Mouse (Mus musculus): ENCODE measurements around the gene Notch3. TPM values are rescaled to one million over a fixed set of nuclear protein-coding genes. Genes with fewer than 3 reads are reported as not detected.
"Not testable (repeated sequence)": the region's sequence is repeated elsewhere in the genome, so short reads cannot be mapped to it uniquely, and the experiment has no call there.

Notch3 gene
- polyA plus RNA-seq, 1 experiment from 2014 or later: 18.7 TPM

- no peak for DNase-seq (ENCODE audit: low spot score)
- Histone ChIP-seq H3K4me1 (ENCODE audit: control insufficient read depth, insufficient read depth, low read length) (peaks cover 24% of the 10 kb centered on the region), H3K9ac (ENCODE audit: low read depth, low read length) (0 out of 2 replicates have a peak overlapping the region, but pooled peaks have one; percentile 40), H3K4me2 (ENCODE audit: low read depth, low read length) (peak overlapping the region; percentile 48), H3K36me3 (ENCODE audit: control insufficient read depth, insufficient read depth, low read length) (peaks cover 26% of the 10 kb centered on the region), H3K27me3 (replicated peaks; ENCODE audit: control insufficient read depth, insufficient read depth, low read length) (peaks cover 7% of the 10 kb centered on the region), H3K9me3 (ENCODE audit: control insufficient read depth, low read length) (no peaks in the 10 kb centered on the region), H3K4me3 (ENCODE audit: low read depth, low read length) (no peak overlapping the region), H3K27ac (replicated peaks; ENCODE audit: low read depth, low read length) (no peak overlapping the region)
- WGBS: 23% methylated on average over 3 of the region's 3 CpGs
- ATAC-seq (ENCODE audit: low read depth): peak; percentile 12; the same call in 1 of the 2 replicates
Observed at GRCm38 (mm10) chr17:32118484-32118883, 48.2 kb downstream of the Notch3 start.

DNA sequence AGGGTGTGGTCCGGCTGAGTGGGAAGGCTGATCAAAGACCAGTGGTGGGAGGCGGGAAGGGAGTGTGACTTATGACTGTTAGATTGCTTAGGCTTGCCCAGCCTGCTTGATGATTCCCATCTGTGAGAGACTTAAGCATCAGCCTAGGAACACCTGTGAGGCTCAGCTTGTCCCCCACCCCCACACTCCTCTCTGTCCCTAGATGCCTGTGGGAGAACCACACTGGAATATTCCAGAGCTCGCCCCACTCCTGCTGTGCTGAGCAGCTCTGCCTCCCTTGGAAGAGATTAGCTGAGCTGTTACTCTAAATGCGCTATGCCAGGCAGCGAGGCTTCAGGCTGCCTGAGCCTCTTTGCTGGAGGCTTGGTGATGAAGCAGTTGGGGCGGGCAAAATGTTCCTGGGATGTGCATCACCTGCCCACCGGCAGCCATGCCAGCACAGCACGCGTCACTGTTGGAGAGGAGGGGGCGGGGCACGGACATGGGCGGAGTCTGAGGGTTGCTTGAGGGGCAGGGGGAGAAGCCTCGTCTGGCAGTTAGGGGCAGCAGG is 48.7 kb downstream of the Notch3 start:
- peaks cover 27% of the 10 kb centered on the region for H3K4me1 ChIP-seq (ENCODE audit: control insufficient read depth, insufficient read depth, low read length)

GRCm38 (mm10) chr17:32117287-32117871 is 49.3 kb downstream of the Notch3 start:
- no peak for DNase-seq (ENCODE audit: low spot score)
- no peak overlapping the region for H3K27ac ChIP-seq (replicated peaks; ENCODE audit: low read depth, low read length)

More for the DNA sequence above, 48.7 kb downstream of the Notch3 start:
- Histone ChIP-seq H3K4me2 (ENCODE audit: low read depth, low read length) (peak overlapping the region; percentile 48), H3K36me3 (ENCODE audit: control insufficient read depth, insufficient read depth, low read length) (peaks cover 24% of the 10 kb centered on the region), H3K9ac (ENCODE audit: low read depth, low read length) (0 out of 2 replicates have a peak overlapping the region, but pooled peaks have one; percentile 40), H3K4me3 (ENCODE audit: low read depth, low read length) (peak overlapping the region; percentile 5; the same call in 1 of the 2 replicates)
- H3K9me3 ChIP-seq (ENCODE audit: control insufficient read depth, low read length); H3K27me3 ChIP-seq (replicated peaks; ENCODE audit: control insufficient read depth, insufficient read depth, low read length); H3K27ac ChIP-seq (replicated peaks; ENCODE audit: low read depth, low read length): not testable (repeated sequence)
- peak; percentile 45 for ATAC-seq (ENCODE audit: low read depth)
- WGBS: 2% methylated on average over 10 of the region's 13 CpGs
- peak; percentile 48 for DNase-seq (ENCODE audit: low spot score)

GRCm38 (mm10) chr17:32116586-32117286 is 49.9 kb downstream of the Notch3 start:
- H3K9ac ChIP-seq (ENCODE audit: low read depth, low read length): no peak overlapping the region
- 86% methylated on average over 6 of the region's 6 CpGs for WGBS
- no peak overlapping the region for H3K27ac ChIP-seq (replicated peaks; ENCODE audit: low read depth, low read length)
- H3K4me2 ChIP-seq (ENCODE audit: low read depth, low read length): no peak overlapping the region
- H3K4me3 ChIP-seq (ENCODE audit: low read depth, low read length): no peak overlapping the region
- peaks cover 12% of the 10 kb centered on the region for H3K36me3 ChIP-seq (ENCODE audit: control insufficient read depth, insufficient read depth, low read length)
- peaks cover 27% of the 10 kb centered on the region for H3K4me1 ChIP-seq (ENCODE audit: control insufficient read depth, insufficient read depth, low read length)
- no peak for DNase-seq (ENCODE audit: low spot score)
- H3K9me3 ChIP-seq (ENCODE audit: control insufficient read depth, low read length): no peaks in the 10 kb centered on the region
- peaks cover 7% of the 10 kb centered on the region for H3K27me3 ChIP-seq (replicated peaks; ENCODE audit: control insufficient read depth, insufficient read depth, low read length)
- ATAC-seq (ENCODE audit: low read depth): no peak

More at GRCm38 (mm10) chr17:32117287-32117871, 49.3 kb downstream of the Notch3 start:
- Histone ChIP-seq H3K4me1 (ENCODE audit: control insufficient read depth, insufficient read depth, low read length) (peaks cover 27% of the 10 kb centered on the region), H3K9ac (ENCODE audit: low read depth, low read length) (no peak overlapping the region), H3K4me2 (ENCODE audit: low read depth, low read length) (no peak overlapping the region), H3K4me3 (ENCODE audit: low read depth, low read length) (no peak overlapping the region), H3K9me3 (ENCODE audit: control insufficient read depth, low read length) (no peaks in the 10 kb centered on the region), H3K36me3 (ENCODE audit: control insufficient read depth, insufficient read depth, low read length) (peaks cover 18% of the 10 kb centered on the region), H3K27me3 (replicated peaks; ENCODE audit: control insufficient read depth, insufficient read depth, low read length) (peaks cover 7% of the 10 kb centered on the region)
- WGBS: 50% methylated on average over 4 of the region's 5 CpGs
- ATAC-seq (ENCODE audit: low read depth): no peak; the same call in 1 of the 2 replicates

GRCm38 (mm10) chr17:32114486-32114885 is 52.2 kb downstream of the Notch3 start:
- not testable (repeated sequence) for DNase-seq (ENCODE audit: low spot score)
- Histone ChIP-seq H3K4me2 (ENCODE audit: low read depth, low read length) (peak overlapping the region; percentile 97), H3K9ac (ENCODE audit: low read depth, low read length) (peak overlapping the region; percentile 57)

GRCm38 (mm10) chr17:32113523-32114421 is 52.9 kb downstream of the Notch3 start:
- peak overlapping the region; percentile 57 for H3K9ac ChIP-seq (ENCODE audit: low read depth, low read length)
- H3K4me3 ChIP-seq (ENCODE audit: low read depth, low read length): peak overlapping the region; percentile 46
- no peaks in the 10 kb centered on the region for H3K36me3 ChIP-seq (ENCODE audit: control insufficient read depth, insufficient read depth, low read length)
- H3K27ac ChIP-seq (replicated peaks; ENCODE audit: low read depth, low read length): no peak overlapping the region
- H3K4me1 ChIP-seq (ENCODE audit: control insufficient read depth, insufficient read depth, low read length): peaks cover 30% of the 10 kb centered on the region
- peak; percentile 35; the same call in 1 of the 2 replicates for ATAC-seq (ENCODE audit: low read depth)
- DNase-seq (ENCODE audit: low spot score): peak; percentile 70
- WGBS: under 1% methylated on average over 49 of the region's 56 CpGs
- H3K9me3 ChIP-seq (ENCODE audit: control insufficient read depth, low read length): no peaks in the 10 kb centered on the region
- peak overlapping the region; percentile 97 for H3K4me2 ChIP-seq (ENCODE audit: low read depth, low read length)
- H3K27me3 ChIP-seq (replicated peaks; ENCODE audit: control insufficient read depth, insufficient read depth, low read length): peaks cover 7% of the 10 kb centered on the region

More at GRCm38 (mm10) chr17:32114486-32114885, 52.2 kb downstream of the Notch3 start:
- not testable (repeated sequence) for H3K27me3 ChIP-seq (replicated peaks; ENCODE audit: control insufficient read depth, insufficient read depth, low read length); H3K36me3 ChIP-seq (ENCODE audit: control insufficient read depth, insufficient read depth, low read length); H3K9me3 ChIP-seq (ENCODE audit: control insufficient read depth, low read length); ATAC-seq (ENCODE audit: low read depth); H3K27ac ChIP-seq (replicated peaks; ENCODE audit: low read depth, low read length)
- Histone ChIP-seq H3K4me1 (ENCODE audit: control insufficient read depth, insufficient read depth, low read length) (peaks cover 30% of the 10 kb centered on the region), H3K4me3 (ENCODE audit: low read depth, low read length) (peak overlapping the region; percentile 46)
- 44% methylated on average over 3 of the region's 5 CpGs for WGBS

- 13% methylated on average over 6 of the region's 8 CpGs for WGBS
- 0 out of 2 replicates have a peak, but pooled peaks have one; percentile 16 for ATAC-seq (ENCODE audit: low read depth)
- H3K9ac ChIP-seq (ENCODE audit: low read depth, low read length): peak overlapping the region; percentile 57
Observed at GRCm38 (mm10) chr17:32113255-32113522, 53.5 kb downstream of the Notch3 start.

More at GRCm38 (mm10) chr17:32113255-32113522, 53.5 kb downstream of the Notch3 start:
- H3K9me3 ChIP-seq (ENCODE audit: control insufficient read depth, low read length): no peaks in the 10 kb centered on the region
- H3K4me3 ChIP-seq (ENCODE audit: low read depth, low read length): peak overlapping the region; percentile 46
- H3K4me1 ChIP-seq (ENCODE audit: control insufficient read depth, insufficient read depth, low read length): peaks cover 26% of the 10 kb centered on the region
- H3K27me3 ChIP-seq (replicated peaks; ENCODE audit: control insufficient read depth, insufficient read depth, low read length): peaks cover 7% of the 10 kb centered on the region
- H3K36me3 ChIP-seq (ENCODE audit: control insufficient read depth, insufficient read depth, low read length): no peaks in the 10 kb centered on the region
- H3K4me2 ChIP-seq (ENCODE audit: low read depth, low read length): peak overlapping the region; percentile 97
- no peak overlapping the region for H3K27ac ChIP-seq (replicated peaks; ENCODE audit: low read depth, low read length)
- DNase-seq (ENCODE audit: low spot score): no peak

Measured in embryonic facial prominence, embryonic 14.5 days (tissue).